17 mouse cellular contexts compared by ENCODE assay signal in genomic region chr4:136373494-136374181, GRCm38 (mm10). TPM values are rescaled to one million over a fixed set of nuclear protein-coding genes. Genes with fewer than 3 reads are reported as not detected.
DNase-seq lines count a peak whose midpoint lies in the region; ATAC-seq and TF ChIP-seq lines count a peak whose summit lies in the region.
"Had no signal": no experiment of that assay in that cellular context is flagged by ENCODE, and none has a peak within 500 bp of the region (broad histone marks: within the 10 kb centered on the region; RNA-seq: fewer than 3 reads in every experiment).

No protein-coding gene starts in this region.

- H3K27ac ChIP-seq in neural tube, embryonic 15.5 days (replicated peaks) = peak overlapping the region; percentile 48
- H3K27ac ChIP-seq in liver, embryonic 11.5 days (ENCODE audit: low read depth, low read length) = no peak overlapping the region
- no peak overlapping the region for H3K27ac ChIP-seq in intestine, postnatal 0 days (ENCODE audit: low read depth, low read length)
- H3K27ac ChIP-seq: heart, adult 2 months; limb, embryonic 13.5 days; stomach, embryonic 15.5 days had no signal

- no peaks in the 10 kb centered on the region for H3K27me3 ChIP-seq in neural tube, embryonic 15.5 days (replicated peaks)
- H3K27me3 ChIP-seq in liver, embryonic 11.5 days (replicated peaks; ENCODE audit: control insufficient read depth, insufficient read depth, low read length) = no peaks in the 10 kb centered on the region
- H3K27me3 ChIP-seq in intestine, postnatal 0 days (replicated peaks; ENCODE audit: control insufficient read depth, insufficient read depth, low read length) = no peaks in the 10 kb centered on the region
- H3K27me3 ChIP-seq: limb, embryonic 13.5 days; stomach, embryonic 15.5 days had no signal

- no peaks in the 10 kb centered on the region for H3K36me3 ChIP-seq in neural tube, embryonic 15.5 days
- no peaks in the 10 kb centered on the region for H3K36me3 ChIP-seq in liver, embryonic 11.5 days (ENCODE audit: control insufficient read depth, insufficient read depth, low read length)
- no peaks in the 10 kb centered on the region for H3K36me3 ChIP-seq in intestine, postnatal 0 days (ENCODE audit: control insufficient read depth, insufficient read depth)
- H3K36me3 ChIP-seq: limb, embryonic 13.5 days; stomach, embryonic 15.5 days had no signal

- peak overlapping the region; percentile 9; the same call in 1 of the 2 replicates for H3K4me2 ChIP-seq in neural tube, embryonic 15.5 days
- no peak overlapping the region for H3K4me2 ChIP-seq in liver, embryonic 11.5 days
- H3K4me2 ChIP-seq in intestine, postnatal 0 days (replicated peaks; ENCODE audit: low read depth) = no peak overlapping the region
- H3K4me2 ChIP-seq: limb, embryonic 13.5 days; stomach, embryonic 15.5 days had no signal

- 0 out of 2 replicates have a peak overlapping the region, but pooled peaks have one; percentile 2 for H3K9ac ChIP-seq in neural tube, embryonic 15.5 days (replicated peaks)
- H3K9ac ChIP-seq in liver, embryonic 11.5 days (ENCODE audit: low read depth, low read length) = no peak overlapping the region
- no peak overlapping the region for H3K9ac ChIP-seq in intestine, postnatal 0 days (ENCODE audit: low read depth, low read length)
- H3K9ac ChIP-seq: limb, embryonic 13.5 days; stomach, embryonic 15.5 days had no signal

- no peak for TF ChIP-seq CTCF in intestine, postnatal 0 days (IDR thresholded peaks at IDR 0.05; ENCODE audit: low read depth)

- H3K4me3 ChIP-seq in neural tube, embryonic 15.5 days (replicated peaks) = no peak overlapping the region
- no peak overlapping the region for H3K4me3 ChIP-seq in liver, embryonic 11.5 days (ENCODE audit: low read depth, low read length)
- H3K4me3 ChIP-seq in intestine, postnatal 0 days (ENCODE audit: low read depth, low read length) = no peak overlapping the region
- H3K4me3 ChIP-seq: heart, adult 2 months; limb, embryonic 13.5 days; stomach, embryonic 15.5 days had no signal

- ATAC-seq in frontal cortex, adult (ENCODE audit: low TSS enrichment) = peak; percentile 93
- peak; percentile 41; the same call in 1 of the 2 replicates for ATAC-seq in neural tube, embryonic 15.5 days (ENCODE audit: low FRiP score)
- ATAC-seq in liver, embryonic 11.5 days (replicated peaks; ENCODE audit: low FRiP score) = no peak
- ATAC-seq in granulocyte monocyte progenitor cell, adult 5-6 weeks (replicated peaks; ENCODE audit: poor library complexity, severe bottlenecking) = no peak
- no peak for ATAC-seq in intestine, postnatal 0 days

- no peaks in the 10 kb centered on the region for H3K9me3 ChIP-seq in neural tube, embryonic 15.5 days (replicated peaks)
- H3K9me3 ChIP-seq in liver, embryonic 11.5 days (ENCODE audit: control insufficient read depth, low read length) = no peaks in the 10 kb centered on the region
- H3K9me3 ChIP-seq in intestine, postnatal 0 days (ENCODE audit: control insufficient read depth) = no peaks in the 10 kb centered on the region
- H3K9me3 ChIP-seq: limb, embryonic 13.5 days; stomach, embryonic 15.5 days had no signal

- H3K4me1 ChIP-seq in neural tube, embryonic 15.5 days = peaks cover 18% of the 10 kb centered on the region
- no peaks in the 10 kb centered on the region for H3K4me1 ChIP-seq in liver, embryonic 11.5 days (replicated peaks; ENCODE audit: control insufficient read depth, insufficient read depth, low read length)
- H3K4me1 ChIP-seq in intestine, postnatal 0 days (replicated peaks; ENCODE audit: control insufficient read depth, insufficient read depth, low read length) = no peaks in the 10 kb centered on the region
- H3K4me1 ChIP-seq: limb, embryonic 13.5 days; stomach, embryonic 15.5 days had no signal

- 37% methylated on average over 14 of the region's 14 CpGs for WGBS in neural tube, embryonic 15.5 days
- 67% methylated on average over 14 of the region's 14 CpGs for WGBS in liver, embryonic 11.5 days
- WGBS in intestine, postnatal 0 days = 49% methylated on average over 14 of the region's 14 CpGs

- DNase-seq in frontal cortex, postnatal 25 days (ENCODE audit: low spot score in 2 of 2) = no peak
- DNase-seq in brain, adult 2 months (ENCODE audit: low read depth, low spot score) = peak; percentile 81
- DNase-seq in frontal cortex, postnatal 36 days (ENCODE audit: low spot score in 2 of 2) = peak; percentile 47 to 63
- no peak for DNase-seq in liver, embryonic 11.5 days (ENCODE audit: low spot score)
- DNase-seq: cerebellum, adult 9-10 months; heart, adult 2 months; kidney, adult 2 months; lung, adult 18-20 months; thymus, postnatal 36 days had no signal

RNA-seq across cellular contexts. Expression of gene Htr1d, which starts 49.7 kb away (rescaled TPM):
- polyA plus RNA-seq in neural tube, embryonic 15.5 days (2015; fragmentation: Nextera tagmentation; extraction: Ambion mirVana) = 2.5 and 3.9 TPM in 2 replicates
- 0.06 TPM in 1 of 2 replicates, not detected in the other for polyA plus RNA-seq in liver, embryonic 11.5 days (2014; fragmentation: Nextera tagmentation; extraction: Ambion mirVana)
- total RNA-seq in granulocyte monocyte progenitor cell, adult 5-6 weeks (2014; fragmentation: Nextera tagmentation) = not detected in 2 replicates
- not detected in 2 replicates for total RNA-seq in granulocyte monocyte progenitor cell, adult 5-6 weeks (2017)
- polyA plus RNA-seq in intestine, postnatal 0 days (2015; fragmentation: Nextera tagmentation; extraction: Ambion mirVana) = 0.16 and 0.37 TPM in 2 replicates
- total RNA-seq: heart, adult 2 months; heart, postnatal 25 days; MEL had no signal
- polyA plus RNA-seq: kidney, adult 2 months had no signal

Comparison
In these comparisons a context has a peak if more than half of its experiments do, and no peak if none do; other contexts are left out.
1. DNase-seq: peak in brain, adult 2 months (single experiment) and frontal cortex, postnatal 36 days (2 of 2); none in frontal cortex, postnatal 25 days (0 of 2) and liver, embryonic 11.5 days (single experiment).
2. ATAC-seq: peak in frontal cortex, adult (single experiment) and neural tube, embryonic 15.5 days (single experiment); none in liver, embryonic 11.5 days (single experiment), granulocyte monocyte progenitor cell, adult 5-6 weeks (single experiment) and intestine, postnatal 0 days (single experiment).